Mouse (Mus musculus) embryonic facial prominence, embryonic 14.5 days (tissue): ENCODE data around the gene Slc30a5. TPM values are rescaled to one million over a fixed set of nuclear protein-coding genes. Genes with fewer than 3 reads are reported as not detected.
A peak's percentile ranks its signal among the peaks of the same experiment; 100 is the strongest.

Experiments
- ATAC-seq: fragments of 200-750 bp; cut with Nextera tagmentation; 2 replicates; pipeline ENCODE4 v1.8.0; 2017; ENCODE audit warnings: low read depth, moderate number of reproducible peaks, moderate TSS enrichment
- DNase-seq: peaks from one replicate; pipeline ENCODE4 v3.0.0-alpha.2; 2015; ENCODE audit warnings: low spot score
- H3K27ac ChIP-seq: fragments of 300-500 bp; sonication (generic); replicated peaks from 2 replicates; pipeline ENCODE4 v1.5.1; 2014; ENCODE audit warnings: low read depth, mild to moderate bottlenecking, low read length, moderate library complexity
- H3K27me3 ChIP-seq: fragments of 300-500 bp; sonication (generic); replicated peaks from 2 replicates; pipeline ENCODE4 v1.6.1; 2014; ENCODE audit warnings: low read length; ENCODE audit not compliant: control insufficient read depth, insufficient read depth
- H3K36me3 ChIP-seq: fragments of 300-500 bp; sonication (generic); 2 replicates; pipeline ENCODE4 v1.6.1; 2014; ENCODE audit warnings: low read length, mixed read lengths; ENCODE audit not compliant: control insufficient read depth, insufficient read depth
- H3K4me1 ChIP-seq: fragments of 300-500 bp; sonication (generic); 2 replicates; pipeline ENCODE4 v1.6.1; 2014; ENCODE audit warnings: antibody characterized with exemption, low read length; ENCODE audit not compliant: control insufficient read depth, insufficient read depth
- H3K4me2 ChIP-seq: fragments of 300-500 bp; sonication (generic); 2 replicates; pipeline ENCODE4 v1.6.1; 2014; ENCODE audit warnings: low read depth, mild to moderate bottlenecking, low read length, moderate library complexity, mixed read lengths
- H3K4me3 ChIP-seq: fragments of 300-500 bp; sonication (generic); 2 replicates; pipeline ENCODE4 v1.5.1; 2014; ENCODE audit warnings: low read depth, mild to moderate bottlenecking, low read length
- H3K9ac ChIP-seq: fragments of 300-500 bp; sonication (generic); 2 replicates; pipeline ENCODE4 v1.6.1; 2014; ENCODE audit warnings: low read depth, mild to moderate bottlenecking, low read length, moderate library complexity, mixed read lengths
- H3K9me3 ChIP-seq: fragments of 300-500 bp; sonication (generic); 2 replicates; pipeline ENCODE4 v1.6.1; 2016; ENCODE audit warnings: low read length; ENCODE audit not compliant: control insufficient read depth
- WGBS: fragments of 180-500 bp; shearing (Covaris S2); extraction: QIAGEN DNeasy Blood & Tissue Kit; methylation state at CpG from one replicate; pipeline ENCODE4 v1.1.7; 2014; 5-methylcytosine and 5-hydroxymethylcytosine counted together
- polyA plus RNA-seq: library from polyadenylated mRNA; unstranded; fragments of >200 nt; fragmentation: Nextera tagmentation; extraction: Ambion mirVana; gene quantifications from 2 replicates; pipeline ENCODE4 v1.2.1, GENCODE M21; 2014

Slc30a5 gene
- polyA plus RNA-seq, 1 experiment from 2014 or later = 75.5 TPM

DNA sequence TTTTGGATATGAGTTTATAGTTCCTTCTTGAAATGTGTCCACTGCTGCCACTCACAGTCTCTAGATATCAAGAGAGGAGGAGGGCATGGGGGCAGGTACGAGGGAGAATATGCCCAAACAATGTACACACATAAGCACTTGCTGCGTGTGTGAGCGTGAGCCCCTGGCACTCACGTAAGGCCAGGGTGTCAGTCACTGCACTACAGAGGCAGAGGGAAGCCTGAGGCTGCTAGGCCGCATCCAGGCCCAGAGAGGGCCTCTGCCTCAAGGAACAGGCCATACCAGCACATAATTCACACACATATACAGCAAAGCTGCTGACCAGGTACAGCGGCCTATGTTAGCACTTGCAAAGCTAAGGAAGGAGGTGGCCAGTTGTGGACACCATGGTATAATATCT, 2.1 kb downstream of the Slc30a5 start:
- WGBS = 88% methylated on average over 6 of the region's 6 CpGs
- peak overlapping the region; percentile 78 for H3K4me2 ChIP-seq
- no peak for ATAC-seq

GRCm38 (mm10) chr13:100825627-100826410, 7.4 kb downstream of the Slc30a5 start:
- Histone ChIP-seq H3K9me3 (no peaks in the 10 kb centered on the region), H3K4me1 (no peaks in the 10 kb centered on the region), H3K4me3 (no peak overlapping the region), H3K36me3 (peaks cover 72% of the 10 kb centered on the region), H3K27me3 (no peaks in the 10 kb centered on the region), H3K9ac (no peak overlapping the region), H3K27ac (no peak overlapping the region), H3K4me2 (no peak overlapping the region)
- DNase-seq (no peak), ATAC-seq (no peak)
- WGBS = 92% methylated on average over 9 of the region's 9 CpGs

More for the DNA sequence above, 2.1 kb downstream of the Slc30a5 start:
- H3K27me3 ChIP-seq = no peaks in the 10 kb centered on the region
- peaks cover 12% of the 10 kb centered on the region for H3K4me1 ChIP-seq
- no peaks in the 10 kb centered on the region for H3K9me3 ChIP-seq
- peaks cover 20% of the 10 kb centered on the region for H3K36me3 ChIP-seq
- H3K27ac ChIP-seq = no peak overlapping the region
- H3K9ac ChIP-seq = peak overlapping the region; percentile 99; the same call in 1 of the 2 replicates
- peak overlapping the region; percentile 99; the same call in 1 of the 2 replicates for H3K4me3 ChIP-seq
- no peak for DNase-seq

DNA sequence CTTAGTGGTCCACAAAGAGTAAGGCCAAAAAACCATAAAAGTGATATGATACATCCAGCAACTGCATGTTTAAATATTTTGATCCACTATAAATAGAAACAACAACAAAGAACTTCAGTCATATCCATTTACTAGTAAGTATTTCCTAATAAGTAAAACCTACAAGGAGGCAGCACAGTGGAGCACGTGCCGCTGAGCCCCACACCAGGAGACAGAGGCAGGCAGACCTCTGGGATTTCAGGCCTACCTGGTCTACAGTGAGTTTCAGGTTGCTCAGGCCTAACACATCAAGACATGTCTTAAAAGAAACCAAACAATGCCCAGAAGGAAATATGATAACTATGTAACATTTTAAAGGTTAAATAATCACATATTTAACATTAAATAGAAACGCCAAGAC, 8.3 kb downstream of the Slc30a5 start:
- Histone ChIP-seq H3K9me3 (no peaks in the 10 kb centered on the region), H3K9ac (no peak overlapping the region), H3K36me3 (peaks cover 80% of the 10 kb centered on the region), H3K27ac (no peak overlapping the region), H3K4me1 (no peaks in the 10 kb centered on the region), H3K4me2 (no peak overlapping the region), H3K4me3 (no peak overlapping the region), H3K27me3 (no peaks in the 10 kb centered on the region)
- ATAC-seq (no peak), DNase-seq (no peak)
- 89% methylated on average over 3 of the region's 3 CpGs for WGBS

DNA sequence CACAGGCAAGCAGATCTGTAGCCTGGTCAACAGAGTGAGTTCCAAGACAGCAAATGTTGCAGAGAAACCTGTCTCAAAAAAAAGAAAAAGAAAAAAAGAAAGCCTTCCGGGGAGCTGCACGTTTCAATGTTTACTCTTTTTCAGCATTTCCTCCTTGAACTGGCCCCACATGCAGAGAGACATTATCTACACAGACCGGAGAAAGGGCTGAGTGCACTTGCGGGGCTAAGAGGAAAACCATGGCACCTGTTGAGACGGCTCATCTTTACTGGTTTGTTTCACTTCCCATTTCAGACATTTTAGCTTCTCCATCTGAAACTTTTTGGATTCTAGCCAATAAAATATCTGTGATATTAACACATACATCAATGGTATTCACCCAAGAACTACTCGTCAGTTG, 8.9 kb downstream of the Slc30a5 start:
- 78% methylated on average over 6 of the region's 6 CpGs for WGBS
- Histone ChIP-seq H3K4me1 (no peaks in the 10 kb centered on the region), H3K27me3 (no peaks in the 10 kb centered on the region), H3K27ac (no peak overlapping the region), H3K4me2 (no peak overlapping the region), H3K4me3 (no peak overlapping the region), H3K9me3 (no peaks in the 10 kb centered on the region), H3K9ac (no peak overlapping the region), H3K36me3 (peaks cover 85% of the 10 kb centered on the region)
- ATAC-seq (no peak), DNase-seq (no peak)

DNA sequence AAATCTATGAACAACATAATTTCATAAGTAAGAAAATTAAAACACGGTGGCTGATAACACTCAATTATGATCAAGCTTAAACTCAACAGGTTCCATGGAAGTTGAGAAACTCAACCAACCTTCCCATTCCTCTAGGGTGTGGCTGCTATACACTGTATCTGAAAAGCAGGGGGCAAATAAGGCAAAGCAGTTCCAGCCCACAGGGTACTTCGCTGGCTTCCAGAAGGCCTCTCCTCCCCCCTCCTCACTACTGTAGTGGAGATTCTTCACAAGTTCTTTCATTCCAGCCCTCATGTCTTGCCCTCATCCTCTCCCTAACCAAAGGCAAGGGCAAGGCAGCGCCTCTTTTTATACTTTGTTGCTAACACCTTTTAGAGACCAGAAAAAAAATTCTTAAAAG, 9.4 kb downstream of the Slc30a5 start:
- no peaks in the 10 kb centered on the region for H3K27me3 ChIP-seq
- no peak overlapping the region for H3K9ac ChIP-seq
- ATAC-seq (no peak), DNase-seq (no peak)
- no peaks in the 10 kb centered on the region for H3K9me3 ChIP-seq
- 90% methylated on average over 3 of the region's 3 CpGs for WGBS
- H3K36me3 ChIP-seq = peaks cover 89% of the 10 kb centered on the region
- H3K4me1 ChIP-seq = no peaks in the 10 kb centered on the region
- no peak overlapping the region for H3K27ac ChIP-seq
- H3K4me2 ChIP-seq = no peak overlapping the region
- H3K4me3 ChIP-seq = no peak overlapping the region

DNA sequence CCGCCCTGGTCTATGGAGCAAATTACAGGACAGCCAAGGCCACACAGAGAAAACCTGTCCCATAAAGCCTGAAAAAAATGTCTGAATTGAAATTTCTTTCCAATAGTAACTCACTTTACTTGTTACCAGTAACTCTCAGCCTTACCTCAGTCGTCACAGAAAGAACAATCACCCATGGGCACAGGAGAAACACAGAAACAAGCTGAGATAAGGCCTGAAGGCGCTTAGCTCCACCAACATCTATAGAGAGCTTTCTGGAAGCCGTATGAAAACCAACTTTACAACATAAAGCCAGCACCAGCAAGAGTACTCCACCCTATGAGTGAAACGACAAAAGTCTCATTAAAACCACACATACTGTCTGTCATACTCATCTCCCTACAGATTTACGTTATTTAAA, 18.8 kb downstream of the Slc30a5 start:
- Histone ChIP-seq H3K27me3 (no peaks in the 10 kb centered on the region), H3K27ac (no peak overlapping the region), H3K36me3 (peaks cover 87% of the 10 kb centered on the region), H3K9ac (no peak overlapping the region), H3K4me1 (no peaks in the 10 kb centered on the region), H3K9me3 (no peaks in the 10 kb centered on the region), H3K4me3 (no peak overlapping the region), H3K4me2 (no peak overlapping the region)
- DNase-seq (no peak), ATAC-seq (no peak)
- WGBS = 94% methylated on average over 6 of the region's 6 CpGs

DNA sequence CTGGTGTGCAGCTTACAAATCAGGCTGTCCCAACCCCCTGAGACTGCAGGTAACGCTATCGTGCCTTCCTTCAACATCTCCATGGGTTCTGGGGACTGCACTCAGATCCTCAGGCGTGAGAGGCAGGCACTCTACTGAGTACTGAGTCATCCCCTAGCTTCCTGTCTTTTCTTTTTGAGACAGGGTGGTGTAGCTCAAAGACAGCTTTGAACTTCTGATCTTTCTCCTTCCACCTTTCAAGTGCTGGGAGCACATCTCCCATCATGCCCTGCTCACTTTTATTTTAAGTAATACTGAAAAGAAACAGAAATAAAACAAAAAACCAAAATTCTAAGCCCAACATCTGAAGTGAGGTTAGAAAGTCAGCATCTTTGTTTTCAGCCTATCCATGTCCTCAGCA, 27.5 kb downstream of the Slc30a5 start:
- Histone ChIP-seq H3K9me3 (no peaks in the 10 kb centered on the region), H3K27ac (no peak overlapping the region), H3K36me3 (peaks cover 81% of the 10 kb centered on the region), H3K27me3 (no peaks in the 10 kb centered on the region), H3K4me1 (no peaks in the 10 kb centered on the region), H3K4me2 (no peak overlapping the region), H3K9ac (no peak overlapping the region), H3K4me3 (no peak overlapping the region)
- DNase-seq (no peak), ATAC-seq (no peak)
- 97% methylated on average over 3 of the region's 3 CpGs for WGBS

DNA sequence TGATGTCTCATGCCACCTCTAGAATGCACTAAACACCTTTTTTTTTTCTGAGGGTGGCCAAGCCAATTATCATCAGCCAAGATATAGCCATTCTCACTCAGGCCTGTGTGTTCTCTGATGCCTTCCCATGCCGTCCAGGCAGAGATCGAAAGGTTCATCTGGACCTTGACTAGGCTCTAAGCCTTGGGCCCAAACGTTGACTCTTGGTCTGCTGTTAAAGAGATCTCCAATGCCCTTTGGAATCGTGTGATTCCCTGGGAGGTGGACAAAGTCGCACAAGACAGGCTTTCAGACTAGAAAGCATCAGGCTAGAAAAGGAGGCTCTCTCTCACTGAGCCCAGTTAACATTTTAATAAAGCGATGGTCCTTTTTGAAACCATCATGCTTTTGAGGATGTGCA, 36.1 kb downstream of the Slc30a5 start:
- WGBS = 86% methylated on average over 6 of the region's 6 CpGs
- DNase-seq = no peak
- no peaks in the 10 kb centered on the region for H3K4me1 ChIP-seq
- H3K27ac ChIP-seq = no peak overlapping the region
- no peak for ATAC-seq
- H3K4me2 ChIP-seq = no peak overlapping the region
- no peak overlapping the region for H3K9ac ChIP-seq
- no peaks in the 10 kb centered on the region; the same call in 1 of the 2 replicates for H3K9me3 ChIP-seq
- no peaks in the 10 kb centered on the region for H3K27me3 ChIP-seq
- no peak overlapping the region for H3K4me3 ChIP-seq
- peaks cover 23% of the 10 kb centered on the region for H3K36me3 ChIP-seq

DNA sequence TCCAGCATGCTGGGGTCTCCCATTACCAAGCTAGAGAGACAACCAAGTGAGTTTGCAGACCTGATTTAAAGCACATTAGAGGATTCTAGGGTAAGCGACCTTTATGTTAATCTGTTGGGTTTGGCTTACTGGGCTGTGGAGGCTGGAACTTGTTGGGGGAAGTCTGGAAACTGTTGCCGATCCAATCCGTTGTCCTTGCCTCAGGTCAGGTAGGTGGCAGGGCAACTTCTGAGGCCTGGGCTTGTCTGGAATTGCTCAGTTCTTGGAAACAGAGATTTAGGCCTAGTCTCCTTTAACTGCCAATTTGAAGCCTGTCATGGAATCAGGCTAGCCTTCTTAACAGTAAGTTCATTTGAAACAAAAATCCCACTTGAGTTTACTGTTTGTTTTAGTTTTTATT, 44.1 kb downstream of the Slc30a5 start:
- Histone ChIP-seq H3K4me3 (no peak overlapping the region), H3K4me1 (peaks cover 12% of the 10 kb centered on the region; the same call in 1 of the 2 replicates), H3K9ac (no peak overlapping the region), H3K27me3 (no peaks in the 10 kb centered on the region), H3K9me3 (no peaks in the 10 kb centered on the region; the same call in 1 of the 2 replicates), H3K36me3 (no peaks in the 10 kb centered on the region), H3K27ac (no peak overlapping the region), H3K4me2 (no peak overlapping the region)
- WGBS = 71% methylated on average over 3 of the region's 3 CpGs
- ATAC-seq (no peak), DNase-seq (no peak)
